Mouse (Mus musculus) liver, embryonic 14 days (tissue): ENCODE results near the gene Foxn4. TPM values are rescaled to one million over a fixed set of nuclear protein-coding genes. Genes with fewer than 3 reads are reported as not detected.

ENCODE experiments used
- polyA plus RNA-seq: library from polyadenylated mRNA; depleted of rRNA; stranded (reverse); fragments of >200 nt; gene quantifications from 2 replicates; pipeline ENCODE4 v1.2.3, GENCODE M21; 2012; rRNA removed

Foxn4 gene
- not detected in 2 replicates for polyA plus RNA-seq

GRCm38 (mm10) chr5:114273693-114274402 is at the start of gene Foxn4:
Gene Foxn4 (minus strand): TSS chr5:114273807.

GRCm38 (mm10) chr5:114288874-114289273 is 15.3 kb upstream of the Foxn4 start, which contains the start of gene Myo1h:
Gene Myo1h (plus strand): TSS chr5:114289166.

Other genes starting within 250 kb of the Foxn4 start
- 3.7 TPM in 2 replicates for gene Usp30, start 208.3 kb downstream of the Foxn4 start, polyA plus RNA-seq
- 0.01 TPM in 1 of 2 replicates, not detected in the other for gene Svop, start 182.2 kb downstream of the Foxn4 start, polyA plus RNA-seq
- gene Alkbh2, start 145.6 kb downstream of the Foxn4 start, polyA plus RNA-seq: 3.2 and 4.1 TPM in 2 replicates
- 13.1 and 14.4 TPM in 2 replicates for gene Ung, start 143.4 kb downstream of the Foxn4 start, polyA plus RNA-seq
- gene Acacb, start 127.3 kb downstream of the Foxn4 start, polyA plus RNA-seq: 0.14 and 0.22 TPM in 2 replicates
- gene Myo1h, start 15.4 kb upstream of the Foxn4 start, polyA plus RNA-seq: 0.10 and 0.14 TPM in 2 replicates
- 13.1 and 14.4 TPM in 2 replicates for gene Kctd10, start 106.7 kb upstream of the Foxn4 start, polyA plus RNA-seq
- 10.5 and 12.9 TPM in 2 replicates for gene Ube3b, start 106.8 kb upstream of the Foxn4 start, polyA plus RNA-seq
- gene Mmab, start 170.3 kb upstream of the Foxn4 start, polyA plus RNA-seq: 7.5 and 7.9 TPM in 2 replicates
- 17.6 and 19.7 TPM in 2 replicates for gene Mvk, start 170.5 kb upstream of the Foxn4 start, polyA plus RNA-seq